Mouse (Mus musculus) embryonic facial prominence, embryonic 12.5 days (tissue): ENCODE measurements around the gene Ror2. TPM values are rescaled to one million over a fixed set of nuclear protein-coding genes. Genes with fewer than 3 reads are reported as not detected.

Experiments
- ATAC-seq: fragments of 200-750 bp; cut with Nextera tagmentation; 2 replicates; pipeline ENCODE4 v1.8.0; 2017; ENCODE audit not compliant: insufficient number of reproducible peaks, insufficient read depth, low FRiP score, low TSS enrichment
- H3K27ac ChIP-seq: fragments of 300-500 bp; sonication (generic); 2 replicates; pipeline ENCODE4 v1.5.1; 2016; ENCODE audit warnings: mild to moderate bottlenecking
- H3K27me3 ChIP-seq: fragments of 300-500 bp; sonication (generic); 2 replicates; pipeline ENCODE4 v1.6.1; 2016; ENCODE audit warnings: mild to moderate bottlenecking, moderate library complexity
- H3K36me3 ChIP-seq: fragments of 300-500 bp; sonication (generic); 2 replicates; pipeline ENCODE4 v1.6.1; 2016; ENCODE audit warnings: mild to moderate bottlenecking
- H3K4me1 ChIP-seq: fragments of 300-500 bp; sonication (generic); 2 replicates; pipeline ENCODE4 v1.6.1; 2016
- H3K4me2 ChIP-seq: fragments of 300-500 bp; sonication (generic); replicated peaks from 2 replicates; pipeline ENCODE4 v1.6.1; 2016; ENCODE audit warnings: mild to moderate bottlenecking, moderate library complexity
- H3K4me3 ChIP-seq: fragments of 300-500 bp; sonication (generic); 2 replicates; pipeline ENCODE4 v1.5.1; 2016; ENCODE audit warnings: mild to moderate bottlenecking
- H3K9ac ChIP-seq: fragments of 300-500 bp; sonication (generic); 2 replicates; pipeline ENCODE4 v1.6.1; 2016; ENCODE audit warnings: mild to moderate bottlenecking, moderate library complexity
- H3K9me3 ChIP-seq: fragments of 300-500 bp; sonication (generic); 2 replicates; pipeline ENCODE4 v1.6.1; 2016; ENCODE audit warnings: mild to moderate bottlenecking, moderate library complexity
- WGBS: fragments of 180-500 bp; shearing (Covaris S2); methylation state at CpG from one replicate; pipeline ENCODE4 v1.1.7; 2016; 5-methylcytosine and 5-hydroxymethylcytosine counted together
- polyA plus RNA-seq: library from polyadenylated mRNA; unstranded; fragments of >200 nt; fragmentation: Nextera tagmentation; extraction: Ambion mirVana; gene quantifications from 2 replicates; pipeline ENCODE4 v1.2.1, GENCODE M21; 2016

The Ror2 gene
- polyA plus RNA-seq, 1 experiment from 2014 or later = 42.0 TPM

DNA sequence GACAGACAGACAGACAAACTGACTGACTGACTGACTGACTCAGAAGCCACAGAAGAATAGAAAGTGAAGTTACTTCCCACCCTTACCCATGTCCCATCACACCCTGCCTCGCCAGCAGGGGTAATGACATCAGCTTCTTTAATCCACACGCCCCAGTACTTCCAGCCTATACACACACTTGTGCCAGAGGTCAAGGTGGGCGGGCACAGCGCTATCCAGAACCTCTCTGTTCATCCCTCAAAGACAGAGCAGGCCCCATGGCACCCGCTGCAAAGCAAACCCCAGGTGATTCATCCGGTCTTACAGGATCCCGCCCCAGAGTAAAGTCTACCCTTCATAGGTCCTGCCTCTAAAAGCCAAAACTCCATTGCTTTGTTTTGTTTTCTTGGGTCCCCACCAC lies 53.5 kb downstream of the Ror2 start:
- Histone ChIP-seq H3K27me3 (0 out of 2 replicates have a peak, but pooled peaks cover 5% of the 10 kb centered on the region), H3K27ac (no peak overlapping the region), H3K9ac (no peak overlapping the region), H3K4me1 (peaks cover 72% of the 10 kb centered on the region), H3K4me2 (no peak overlapping the region), H3K9me3 (no peaks in the 10 kb centered on the region), H3K4me3 (no peak overlapping the region), H3K36me3 (no peaks in the 10 kb centered on the region)
- 46% methylated on average over 7 of the region's 7 CpGs for WGBS
- ATAC-seq = no peak

DNA sequence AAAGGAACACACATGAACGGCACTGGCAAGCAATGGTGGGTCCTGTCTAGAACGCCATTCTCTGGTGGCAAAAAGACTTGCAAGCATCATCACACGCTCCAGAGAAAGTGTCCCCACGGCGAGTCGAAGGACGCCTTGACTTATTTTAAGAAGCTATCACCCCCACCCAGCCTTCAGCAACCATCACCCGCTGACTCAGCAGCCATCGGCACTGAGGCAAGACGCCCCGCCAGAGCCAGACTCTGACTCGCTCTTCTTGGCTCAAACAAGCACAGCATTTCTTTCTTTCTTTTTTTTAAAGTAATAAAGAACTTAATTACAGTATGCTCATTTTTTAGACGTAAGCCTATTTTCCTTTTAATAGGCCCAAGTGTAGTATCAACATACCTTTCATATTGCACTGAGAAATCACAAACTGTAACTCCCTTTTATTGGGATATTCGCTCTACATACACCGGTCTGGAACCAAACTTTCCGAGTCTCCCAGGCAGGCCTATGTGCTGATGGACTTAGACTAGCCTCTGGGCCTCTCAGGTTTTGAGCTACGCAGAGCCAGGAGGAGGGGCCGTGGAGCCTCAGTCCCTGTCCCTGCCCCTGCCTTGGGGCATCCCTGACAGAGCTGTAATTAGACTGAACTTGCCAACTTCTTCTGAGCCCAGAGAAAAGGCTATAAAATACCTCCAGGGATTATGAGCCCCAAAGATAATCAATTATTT lies 55.3 kb downstream of the Ror2 start:
- Histone ChIP-seq H3K9ac (no peak overlapping the region), H3K4me2 (no peak overlapping the region), H3K4me3 (no peak overlapping the region), H3K36me3 (no peaks in the 10 kb centered on the region), H3K9me3 (no peaks in the 10 kb centered on the region), H3K27me3 (0 out of 2 replicates have a peak, but pooled peaks cover 5% of the 10 kb centered on the region), H3K4me1 (peaks cover 53% of the 10 kb centered on the region), H3K27ac (no peak overlapping the region)
- 69% methylated on average over 18 of the region's 18 CpGs for whole genome bisulfite sequencing
- ATAC-seq = no peak

DNA sequence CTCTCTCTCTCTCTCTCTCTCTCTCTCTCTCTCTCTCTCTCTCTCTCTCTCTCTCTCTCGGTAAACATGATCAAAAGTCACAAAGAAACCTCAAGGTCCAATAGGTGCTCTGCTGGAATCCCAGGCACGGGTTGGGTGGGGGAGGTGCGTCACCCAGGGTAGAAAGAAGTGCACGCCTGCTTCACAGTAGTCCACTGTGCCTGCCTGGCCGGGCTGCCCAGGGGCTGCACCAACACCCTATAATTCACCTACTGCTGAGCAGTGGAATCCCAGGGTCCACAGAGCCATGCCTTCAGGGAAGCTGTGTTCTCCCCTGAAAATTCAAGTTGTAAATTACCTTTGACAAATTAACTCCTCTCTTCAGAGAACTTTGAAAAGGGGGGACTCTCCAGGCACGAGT lies 58.9 kb downstream of the Ror2 start:
- no peak overlapping the region for H3K27ac ChIP-seq

DNA sequence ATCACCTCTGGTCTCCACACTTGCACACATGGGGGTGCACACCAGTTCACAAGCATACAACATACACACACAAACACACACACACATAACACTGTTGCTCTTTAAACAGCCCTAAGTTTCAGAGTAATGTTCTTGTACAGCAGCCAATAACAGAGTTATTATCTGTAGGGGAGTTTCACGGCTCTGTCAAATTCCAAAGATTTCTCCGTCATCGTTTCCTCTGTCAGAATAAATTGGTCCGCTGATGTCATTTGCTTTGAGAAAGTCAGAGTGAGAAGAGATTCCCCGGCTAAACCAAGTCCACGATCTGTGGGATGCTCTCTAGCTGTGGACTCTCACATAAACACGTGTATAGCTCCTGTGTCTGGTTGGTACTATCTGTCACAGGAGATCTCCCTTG lies 59.5 kb downstream of the Ror2 start:
- WGBS = 80% methylated on average over 7 of the region's 7 CpGs
- Histone ChIP-seq H3K4me1 (peaks cover 25% of the 10 kb centered on the region), H3K36me3 (no peaks in the 10 kb centered on the region; the same call in 1 of the 2 replicates), H3K27me3 (no peaks in the 10 kb centered on the region), H3K27ac (no peak overlapping the region), H3K4me3 (no peak overlapping the region), H3K4me2 (no peak overlapping the region), H3K9ac (no peak overlapping the region), H3K9me3 (0 out of 2 replicates have a peak, but pooled peaks cover 5% of the 10 kb centered on the region)
- no peak for ATAC-seq

More for the DNA sequence above, 58.9 kb downstream of the Ror2 start:
- Histone ChIP-seq H3K27me3 (no peaks in the 10 kb centered on the region), H3K9me3 (0 out of 2 replicates have a peak, but pooled peaks cover 5% of the 10 kb centered on the region), H3K4me3 (no peak overlapping the region), H3K4me1 (peaks cover 27% of the 10 kb centered on the region), H3K4me2 (no peak overlapping the region), H3K36me3 (no peaks in the 10 kb centered on the region; the same call in 1 of the 2 replicates), H3K9ac (no peak overlapping the region)
- 57% methylated on average over 6 of the region's 6 CpGs for WGBS
- ATAC-seq = no peak

DNA sequence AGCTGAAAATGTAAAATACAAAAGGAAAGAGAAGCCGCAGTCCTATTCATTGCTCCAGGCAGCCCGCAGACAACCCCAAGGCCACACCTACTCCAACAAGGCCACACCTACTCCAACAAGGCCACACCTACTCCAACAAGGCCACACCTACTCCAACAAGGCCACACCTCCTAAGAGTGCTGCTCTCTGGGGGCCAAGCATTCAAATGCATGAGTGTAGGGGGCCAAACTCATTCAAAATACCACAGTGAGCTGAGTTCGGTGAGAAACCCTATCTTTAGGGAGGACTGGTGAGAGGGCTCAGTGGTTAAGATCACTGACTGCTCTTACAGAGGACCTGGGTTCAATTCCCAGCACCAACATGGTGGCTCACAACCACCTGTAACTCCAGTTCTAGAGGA lies 60.0 kb downstream of the Ror2 start:
- Histone ChIP-seq H3K27me3 (no peaks in the 10 kb centered on the region), H3K9ac (no peak overlapping the region), H3K4me2 (no peak overlapping the region), H3K36me3 (no peaks in the 10 kb centered on the region; the same call in 1 of the 2 replicates), H3K4me3 (no peak overlapping the region), H3K9me3 (0 out of 2 replicates have a peak, but pooled peaks cover 5% of the 10 kb centered on the region), H3K27ac (no peak overlapping the region), H3K4me1 (peaks cover 25% of the 10 kb centered on the region)
- ATAC-seq = no peak
- 98% methylated on average over 3 of the region's 3 CpGs for WGBS

DNA sequence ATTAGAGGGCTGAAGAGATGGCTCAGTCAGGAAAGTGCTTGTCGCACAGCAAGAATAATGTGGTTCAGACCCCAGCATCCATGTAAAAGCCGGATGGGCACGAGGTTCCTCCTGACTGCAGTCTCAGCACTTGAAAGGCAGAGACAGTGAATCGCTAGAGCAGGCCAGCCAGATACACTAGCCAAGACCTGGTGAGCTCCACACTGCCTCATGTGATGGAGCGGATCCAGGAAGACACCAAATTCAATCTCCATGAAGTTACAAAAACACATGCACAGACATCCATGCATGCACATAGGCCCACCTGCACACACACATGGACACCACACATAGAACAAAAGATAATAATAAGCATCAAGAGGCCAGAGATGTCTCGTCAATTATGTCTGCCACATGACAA lies 64.7 kb downstream of the Ror2 start:
- Histone ChIP-seq H3K4me3 (no peak overlapping the region), H3K27me3 (no peaks in the 10 kb centered on the region), H3K4me1 (peaks cover 24% of the 10 kb centered on the region), H3K36me3 (no peaks in the 10 kb centered on the region; the same call in 1 of the 2 replicates), H3K27ac (peak overlapping the region; percentile 32; the same call in 1 of the 2 replicates), H3K9ac (no peak overlapping the region), H3K4me2 (no peak overlapping the region), H3K9me3 (0 out of 2 replicates have a peak, but pooled peaks cover 5% of the 10 kb centered on the region)
- 71% methylated on average over 6 of the region's 6 CpGs for WGBS
- ATAC-seq = no peak

DNA sequence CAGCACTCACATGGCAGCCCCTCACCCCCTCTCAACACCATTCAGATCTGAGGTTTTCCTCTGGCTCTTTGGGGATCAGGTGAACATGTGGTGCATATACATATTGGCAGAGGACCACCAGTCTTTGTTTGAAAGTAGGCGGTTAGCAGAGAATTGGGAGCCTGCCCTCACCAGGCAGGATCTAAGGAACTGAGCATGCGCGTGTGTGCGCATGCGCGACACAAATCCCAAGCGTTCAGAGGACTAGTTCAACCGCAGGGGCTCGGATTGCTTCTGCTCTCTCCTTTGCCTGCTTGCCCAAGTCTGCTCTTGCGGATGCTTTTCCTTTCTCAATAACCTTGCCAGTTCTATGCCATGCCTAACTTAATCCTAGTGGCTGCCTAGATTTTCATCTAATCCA lies 66.0 kb downstream of the Ror2 start:
- 0 out of 2 replicates have a peak, but pooled peaks cover 5% of the 10 kb centered on the region for H3K9me3 ChIP-seq
- H3K27ac ChIP-seq = no peak overlapping the region
- H3K9ac ChIP-seq = no peak overlapping the region
- no peak overlapping the region for H3K4me3 ChIP-seq
- no peak for ATAC-seq
- 94% methylated on average over 10 of the region's 10 CpGs for WGBS
- H3K36me3 ChIP-seq = no peaks in the 10 kb centered on the region; the same call in 1 of the 2 replicates
- peaks cover 25% of the 10 kb centered on the region for H3K4me1 ChIP-seq
- H3K4me2 ChIP-seq = no peak overlapping the region
- H3K27me3 ChIP-seq = no peaks in the 10 kb centered on the region

DNA sequence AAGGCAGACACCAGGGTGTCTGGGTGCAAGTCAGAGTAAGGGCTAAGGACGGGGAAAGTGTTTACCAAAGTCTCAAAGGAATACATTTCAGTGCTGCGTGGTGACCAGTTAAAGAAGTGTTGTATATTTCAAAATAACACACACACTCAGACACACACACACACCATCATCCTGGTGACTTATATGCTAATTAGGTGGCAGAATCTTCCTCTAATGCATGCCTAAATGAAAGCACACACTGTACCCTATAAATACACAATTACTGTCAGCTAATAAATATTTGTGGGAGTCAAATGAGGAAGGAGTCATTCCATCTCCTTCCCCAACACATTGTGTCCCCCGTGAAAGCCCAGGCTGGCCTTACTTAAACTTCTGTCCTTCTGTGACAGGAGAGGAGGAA lies 66.5 kb downstream of the Ror2 start:
- H3K9me3 ChIP-seq = 0 out of 2 replicates have a peak, but pooled peaks cover 2% of the 10 kb centered on the region
- no peak overlapping the region for H3K9ac ChIP-seq
- 83% methylated on average over 3 of the region's 3 CpGs for WGBS
- H3K27ac ChIP-seq = no peak overlapping the region
- H3K27me3 ChIP-seq = no peaks in the 10 kb centered on the region
- H3K36me3 ChIP-seq = no peaks in the 10 kb centered on the region; the same call in 1 of the 2 replicates
- ATAC-seq = no peak
- H3K4me2 ChIP-seq = no peak overlapping the region
- peaks cover 30% of the 10 kb centered on the region for H3K4me1 ChIP-seq
- H3K4me3 ChIP-seq = no peak overlapping the region

DNA sequence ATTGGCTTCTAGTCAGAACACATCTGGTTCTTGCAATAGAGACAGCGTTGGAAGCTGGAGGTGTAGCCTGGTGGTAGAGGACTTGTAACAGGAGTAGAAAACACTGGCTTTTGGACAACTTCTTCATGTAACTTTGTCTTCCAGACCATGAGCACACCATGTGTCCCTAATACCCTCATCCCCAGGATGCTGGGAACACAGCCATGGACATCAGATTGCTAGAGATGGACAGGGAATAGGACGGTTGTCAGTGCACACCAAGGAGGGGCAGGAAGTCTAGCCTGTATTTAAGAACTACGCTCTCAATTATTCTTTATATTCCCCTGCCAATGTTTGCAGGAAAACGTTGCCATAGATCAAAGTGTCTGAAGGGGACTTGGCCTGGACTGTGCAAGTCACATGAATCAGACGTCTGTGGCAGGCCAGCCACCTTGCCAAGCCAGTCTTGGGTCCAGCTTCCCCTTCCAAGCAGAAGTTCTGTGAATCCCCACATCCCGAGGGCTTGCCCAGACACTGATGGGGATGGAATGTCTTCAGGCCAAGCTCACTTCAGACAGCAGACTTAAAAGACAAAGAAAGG lies 68.4 kb downstream of the Ror2 start:
- no peaks in the 10 kb centered on the region for H3K9me3 ChIP-seq
- peaks cover 45% of the 10 kb centered on the region for H3K4me1 ChIP-seq

DNA sequence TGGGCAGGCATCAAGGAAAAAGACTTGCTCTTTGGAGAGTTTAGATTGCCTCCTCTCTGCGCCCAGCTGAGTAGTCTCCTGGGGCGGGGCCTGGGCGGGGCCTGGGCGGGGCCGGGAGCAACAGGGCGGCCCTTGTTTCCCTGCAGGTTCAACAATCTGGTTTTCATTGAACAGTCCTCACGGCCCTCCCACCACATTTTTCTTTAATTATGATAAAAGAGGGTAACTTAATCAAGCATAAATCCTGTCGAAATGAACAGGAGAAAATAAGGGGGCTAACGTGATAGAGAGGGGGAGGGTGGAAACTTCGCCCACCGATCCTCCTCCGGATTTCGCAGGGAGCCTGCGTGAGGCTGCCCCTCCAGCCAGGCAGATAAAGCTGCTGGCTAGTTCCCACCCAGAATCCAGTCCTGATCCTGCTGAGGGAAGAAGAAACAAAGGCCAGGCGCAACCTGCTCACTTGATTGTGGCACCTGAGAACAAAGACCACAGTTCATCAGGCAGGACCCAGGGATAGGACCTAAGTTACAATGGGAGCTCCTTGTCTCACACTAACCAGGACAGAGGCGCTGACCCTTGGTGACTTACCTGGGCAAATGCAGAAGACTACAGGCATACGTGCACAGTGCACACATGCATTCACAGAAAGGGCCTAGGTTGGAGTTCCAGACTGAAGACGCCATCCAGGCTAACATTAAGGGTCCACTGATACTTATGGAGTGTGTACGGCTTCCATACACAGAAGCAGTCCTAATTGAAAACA lies 73.8 kb downstream of the Ror2 start:
- Histone ChIP-seq H3K9ac (0 out of 2 replicates have a peak overlapping the region, but pooled peaks have one; percentile 19), H3K27me3 (no peaks in the 10 kb centered on the region), H3K27ac (peak overlapping the region; percentile 93), H3K4me1 (peaks cover 73% of the 10 kb centered on the region), H3K4me3 (0 out of 2 replicates have a peak overlapping the region, but pooled peaks have one; percentile 2), H3K36me3 (no peaks in the 10 kb centered on the region), H3K9me3 (no peaks in the 10 kb centered on the region), H3K4me2 (peak overlapping the region; percentile 35)
- WGBS = 6% methylated on average over 19 of the region's 19 CpGs
- ATAC-seq = peak; percentile 85

More for the DNA sequence above, 68.4 kb downstream of the Ror2 start:
- no peak overlapping the region for H3K9ac ChIP-seq
- ATAC-seq = no peak
- no peak overlapping the region for H3K27ac ChIP-seq
- no peak overlapping the region for H3K4me2 ChIP-seq
- WGBS = 69% methylated on average over 6 of the region's 6 CpGs
- H3K36me3 ChIP-seq = no peaks in the 10 kb centered on the region
- H3K4me3 ChIP-seq = no peak overlapping the region
- H3K27me3 ChIP-seq = no peaks in the 10 kb centered on the region

DNA sequence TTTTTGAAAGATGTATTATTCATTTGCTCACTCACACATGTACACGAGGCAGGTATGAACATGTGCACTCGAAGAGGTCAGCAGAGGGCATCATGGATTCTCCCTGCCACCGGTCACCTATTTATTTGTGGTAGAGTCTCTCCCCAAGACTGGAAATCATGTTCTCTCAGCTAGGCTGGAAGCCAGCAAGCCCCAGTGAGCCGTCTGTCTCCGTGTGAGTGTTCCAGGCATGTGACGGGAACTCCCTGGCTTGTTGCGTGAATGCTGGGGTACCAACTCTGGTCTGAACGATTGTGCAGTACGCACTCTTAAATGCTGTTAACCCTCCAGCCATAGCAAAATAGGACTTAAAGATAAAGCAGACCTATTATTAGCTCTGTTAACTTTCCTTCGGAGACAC lies 77.4 kb downstream of the Ror2 start:
- Histone ChIP-seq H3K4me1 (peaks cover 90% of the 10 kb centered on the region), H3K9ac (no peak overlapping the region), H3K36me3 (no peaks in the 10 kb centered on the region), H3K27me3 (no peaks in the 10 kb centered on the region), H3K4me3 (no peak overlapping the region), H3K4me2 (no peak overlapping the region), H3K27ac (no peak overlapping the region), H3K9me3 (no peaks in the 10 kb centered on the region)
- no peak for ATAC-seq
- WGBS = 80% methylated on average over 10 of the region's 10 CpGs
